Mouse (Mus musculus): Measurements from ENCODE around the gene Fam169b.

GRCm38 (mm10) chr7:68278385-68278784 is 4.7 kb downstream of the Fam169b start:
- TF ChIP-seq GATA1 (IDR thresholded peaks at IDR 0.05; ENCODE audit: borderline replicate concordance, low read length) (no peak), FLI1 (IDR thresholded peaks at IDR 0.05; ENCODE audit: low read length) (no peak)

Measured in megakaryocyte, embryonic 14.5 days (primary cell).